Mouse (Mus musculus) liver, embryonic 14.5 days (tissue): ENCODE data around the gene Eif5a2. TPM values are rescaled to one million over a fixed set of nuclear protein-coding genes. Genes with fewer than 3 reads are reported as not detected.

Experiments used
- ATAC-seq: fragments of 200-750 bp; cut with Nextera tagmentation; 2 replicates; pipeline ENCODE4 v1.8.0; 2017; ENCODE audit warnings: moderate number of reproducible peaks, mild to moderate bottlenecking, moderate library complexity; ENCODE audit not compliant: insufficient read depth
- DNase-seq, 3 experiments: peaks; one replicate each; pipeline ENCODE4 v3.0.0-alpha.2; 2012 to 2013; ENCODE audit warnings: low read depth in 3 of 3, low spot score in 3 of 3
- H3K27ac ChIP-seq: fragments of 300-500 bp; sonication (generic); 2 replicates; pipeline ENCODE4 v1.5.1; 2014; ENCODE audit warnings: moderate library complexity, mild to moderate bottlenecking, control low read depth, inconsistent platforms
- H3K27me3 ChIP-seq: fragments of 300-500 bp; sonication (generic); 2 replicates; pipeline ENCODE4 v1.6.1; 2014; ENCODE audit warnings: mild to moderate bottlenecking, low read length, moderate library complexity; ENCODE audit not compliant: control insufficient read depth, insufficient read depth
- H3K36me3 ChIP-seq: fragments of 300-500 bp; sonication (generic); replicated peaks from 2 replicates; pipeline ENCODE4 v1.6.1; 2014; ENCODE audit warnings: low read depth; ENCODE audit not compliant: control insufficient read depth, insufficient read depth
- H3K4me1 ChIP-seq, 2 experiments: fragments of 200-500 bp in 1 of 2; fragments of 300-500 bp in 1 of 2; sonication (generic) in 1 of 2; replicated peaks; 2 replicates each; pipeline ENCODE4 v1.6.1; 2012 to 2014; ENCODE audit warnings: antibody characterized with exemption in 1 of 2, inconsistent platforms in 1 of 2, low read length in 1 of 2; ENCODE audit not compliant: control insufficient read depth in 2 of 2, insufficient read depth in 2 of 2
- H3K4me2 ChIP-seq: fragments of 300-500 bp; sonication (generic); 2 replicates; pipeline ENCODE4 v1.6.1; 2014; ENCODE audit warnings: low read depth, mild to moderate bottlenecking, control low read depth, moderate library complexity
- H3K4me3 ChIP-seq, 2 experiments: fragments of 200-500 bp in 1 of 2; fragments of 300-500 bp in 1 of 2; sonication (generic) in 1 of 2; 2 replicates each; pipeline ENCODE4 v1.5.1; 2012 to 2014; ENCODE audit warnings: low read depth in 2 of 2, low read length in 2 of 2, mild to moderate bottlenecking in 2 of 2, control low read depth in 1 of 2, inconsistent platforms in 1 of 2, moderate library complexity in 1 of 2; ENCODE audit not compliant: insufficient read depth in 1 of 2
- H3K9ac ChIP-seq: fragments of 300-500 bp; sonication (generic); replicated peaks from 2 replicates; pipeline ENCODE4 v1.6.1; 2014; ENCODE audit warnings: mild to moderate bottlenecking, control low read depth, moderate library complexity
- H3K9me3 ChIP-seq: fragments of 300-500 bp; sonication (generic); 2 replicates; pipeline ENCODE4 v1.6.1; 2016; ENCODE audit warnings: low read length, mixed read lengths; ENCODE audit not compliant: control insufficient read depth
- CTCF ChIP-seq: IDR thresholded peaks from 2 replicates; pipeline ENCODE4 v1.5.1; 2016; ENCODE audit warnings: antibody characterized with exemption, low read depth, control low read depth
- EP300 ChIP-seq: IDR thresholded peaks from 2 replicates; pipeline ENCODE4 v1.6.1; 2016; ENCODE audit warnings: antibody characterized with exemption, low read depth
- WGBS: fragments of 180-500 bp; shearing (Covaris S2); extraction: QIAGEN DNeasy Blood & Tissue Kit; methylation state at CpG from one replicate; pipeline ENCODE4 v1.1.7; 2014; ENCODE audit not compliant: insufficient replicate concordance; 5-methylcytosine and 5-hydroxymethylcytosine counted together
- polyA plus RNA-seq, 2 experiments: library from polyadenylated mRNA; depleted of rRNA in 1 of 2; stranded (reverse) in 1 of 2; unstranded in 1 of 2; fragments of >200 nt; fragmentation: Nextera tagmentation in 1 of 2; extraction: Ambion mirVana in 1 of 2; gene quantifications; 2 replicates each; pipeline versions ENCODE4 v1.2.1 to v1.2.3; 2012 to 2014

The Eif5a2 gene
- polyA plus RNA-seq, 2 experiments = 4.1 to 7.9 TPM

DNA sequence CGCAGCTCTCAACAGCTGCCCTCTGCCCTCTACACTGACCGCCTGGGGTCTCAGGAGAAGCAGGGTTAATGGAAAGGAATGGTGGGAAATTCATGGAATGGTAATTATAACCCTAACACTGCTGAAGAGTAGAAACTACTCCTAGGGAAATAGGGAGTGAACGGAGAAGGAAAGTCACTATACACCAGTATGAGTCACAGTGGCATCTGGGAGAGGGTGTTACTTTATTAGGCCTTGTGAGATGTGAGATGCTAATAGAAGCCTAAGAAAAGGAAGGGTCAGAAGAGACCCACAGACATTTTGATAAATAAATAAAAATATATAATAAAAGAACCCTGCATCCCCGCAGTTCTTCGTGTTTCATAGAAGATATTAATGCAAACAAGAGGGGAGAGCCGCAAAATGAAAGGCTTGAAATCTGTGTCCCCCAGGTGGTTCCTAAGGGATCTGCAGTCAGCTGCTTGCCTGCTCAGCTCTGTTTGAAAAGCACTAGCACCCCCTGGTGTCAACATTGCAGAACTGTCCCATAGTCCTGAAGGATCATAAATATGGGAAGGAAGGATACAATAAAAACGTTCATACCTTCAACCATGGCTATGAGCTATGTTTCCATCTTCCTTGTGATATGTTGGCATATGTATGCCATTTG lies 35.1 kb upstream of the Eif5a2 start:
- Histone ChIP-seq H3K9ac (no peak overlapping the region), H3K4me3 (no peak overlapping the region), H3K27ac (no peak overlapping the region), H3K36me3 (no peaks in the 10 kb centered on the region), H3K27me3 (no peaks in the 10 kb centered on the region), H3K9me3 (no peaks in the 10 kb centered on the region), H3K4me1 (no peaks in the 10 kb centered on the region), H3K4me2 (no peak overlapping the region)
- WGBS = 26% methylated on average over 7 of the region's 7 CpGs
- ATAC-seq = peak; percentile 56; the same call in 1 of the 2 replicates
- peak; percentile 62 to 68 (median 63) for DNase-seq
- TF ChIP-seq EP300 = no peak
- peak; percentile 96 for TF ChIP-seq CTCF

DNA sequence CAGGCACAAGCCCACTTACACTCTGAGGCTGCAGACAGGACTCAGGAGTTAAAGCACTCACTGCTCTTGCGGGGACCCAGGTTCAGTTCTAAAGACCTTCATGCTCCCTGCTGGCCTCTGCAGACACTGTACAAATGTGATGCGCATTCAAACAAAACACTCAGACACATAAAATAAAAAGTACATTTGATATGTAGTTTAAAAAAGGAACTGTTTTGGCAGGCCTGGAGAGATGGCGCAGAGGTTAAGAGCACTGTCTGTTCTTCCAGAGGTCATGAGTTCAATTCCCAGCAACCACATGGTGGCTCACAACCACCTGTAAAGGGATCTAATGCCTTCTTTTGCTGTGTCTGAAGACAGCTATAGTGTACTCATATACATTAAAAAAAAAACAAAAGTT lies 32.9 kb upstream of the Eif5a2 start:
- Histone ChIP-seq H3K4me3 (no peak overlapping the region), H3K36me3 (no peaks in the 10 kb centered on the region), H3K9ac (no peak overlapping the region), H3K27me3 (no peaks in the 10 kb centered on the region), H3K9me3 (no peaks in the 10 kb centered on the region), H3K27ac (no peak overlapping the region), H3K4me2 (no peak overlapping the region), H3K4me1 (no peaks in the 10 kb centered on the region)
- DNase-seq (no peak), ATAC-seq (no peak)
- TF ChIP-seq CTCF (no peak), EP300 (no peak)
- 80% methylated on average over 3 of the region's 3 CpGs for whole genome bisulfite sequencing

DNA sequence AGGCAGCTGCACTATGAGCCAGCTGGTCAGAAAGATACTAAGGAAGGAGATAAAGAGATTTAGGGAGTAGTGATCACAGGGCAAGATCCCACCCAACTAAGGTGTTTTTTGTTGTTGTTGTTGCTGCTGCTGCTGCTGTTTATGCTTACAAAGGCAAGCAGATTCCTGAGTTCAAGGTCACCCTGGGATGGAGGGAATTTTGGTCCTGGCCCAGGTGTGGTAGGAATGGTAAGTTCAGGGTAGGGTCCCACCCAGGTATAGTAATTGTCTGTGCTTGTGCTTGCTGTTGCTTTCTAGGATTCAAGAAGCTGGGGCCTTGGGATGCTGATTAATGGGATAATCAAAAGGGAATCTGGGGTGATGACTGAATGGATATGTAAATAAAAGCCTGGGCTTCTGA lies 32.1 kb upstream of the Eif5a2 start:
- Histone ChIP-seq H3K27ac (no peak overlapping the region), H3K9me3 (no peaks in the 10 kb centered on the region), H3K27me3 (no peaks in the 10 kb centered on the region), H3K9ac (no peak overlapping the region), H3K4me3 (no peak overlapping the region), H3K4me1 (no peaks in the 10 kb centered on the region), H3K4me2 (no peak overlapping the region), H3K36me3 (no peaks in the 10 kb centered on the region)
- DNase-seq (no peak), ATAC-seq (no peak)
- TF ChIP-seq EP300 = no peak
- no peak for TF ChIP-seq CTCF

DNA sequence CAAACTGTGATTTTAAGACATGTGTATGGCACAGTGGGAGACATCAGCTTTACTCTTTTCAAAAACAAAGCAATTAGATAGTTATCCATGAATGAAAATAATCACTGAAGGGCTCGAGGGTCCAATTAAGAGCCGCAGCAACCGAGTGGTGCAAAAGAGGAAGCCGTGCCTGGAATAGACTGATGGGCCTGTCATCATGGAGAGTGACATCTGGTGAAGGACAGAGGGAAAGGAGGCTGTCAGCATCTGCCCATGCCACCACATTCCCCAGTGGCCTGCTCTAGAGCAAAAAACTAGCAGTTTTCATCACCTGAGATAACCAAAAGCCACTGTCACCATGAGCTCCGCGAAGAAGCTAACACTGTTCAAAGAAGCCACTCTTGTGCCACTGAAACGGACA lies 25.6 kb upstream of the Eif5a2 start:
- Histone ChIP-seq H3K9me3 (no peaks in the 10 kb centered on the region), H3K27me3 (no peaks in the 10 kb centered on the region), H3K9ac (no peak overlapping the region), H3K4me1 (no peaks in the 10 kb centered on the region), H3K4me3 (no peak overlapping the region), H3K27ac (no peak overlapping the region), H3K36me3 (no peaks in the 10 kb centered on the region), H3K4me2 (no peak overlapping the region)
- ATAC-seq (no peak), DNase-seq (no peak)
- TF ChIP-seq EP300 (no peak), CTCF (no peak)
- WGBS = 53% methylated on average over 7 of the region's 7 CpGs

DNA sequence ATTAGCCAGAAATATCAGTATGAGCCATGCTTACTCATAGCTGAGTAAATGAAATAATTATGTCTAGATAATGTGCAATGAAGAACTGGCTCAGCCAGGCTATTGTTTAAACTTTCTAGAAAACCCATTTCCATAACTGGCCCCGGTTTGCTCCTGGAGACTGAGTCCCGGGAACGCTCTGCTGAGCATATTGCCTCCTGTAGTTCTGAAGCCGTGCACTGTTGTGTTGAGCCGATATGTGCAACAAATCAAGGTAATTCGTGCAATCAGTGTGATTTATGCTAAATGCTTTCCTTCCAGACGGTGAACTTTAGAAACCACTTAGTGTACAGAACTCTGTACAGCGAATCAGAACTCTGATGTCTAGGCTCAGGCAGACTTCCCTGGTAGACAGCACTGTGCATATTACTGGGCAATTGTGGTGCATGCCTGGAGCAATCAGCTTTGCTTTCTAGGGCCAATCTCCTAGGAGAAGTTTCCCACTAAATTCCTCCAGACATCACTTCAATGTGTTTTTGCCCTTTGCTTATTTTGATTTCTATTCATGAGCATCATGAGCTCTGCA lies 19.8 kb upstream of the Eif5a2 start:
- ATAC-seq (no peak), DNase-seq (no peak)
- H3K27me3 ChIP-seq = no peaks in the 10 kb centered on the region
- TF ChIP-seq CTCF (no peak), EP300 (no peak)
- no peak overlapping the region for H3K4me2 ChIP-seq
- WGBS = 72% methylated on average over 8 of the region's 8 CpGs
- no peak overlapping the region for H3K4me3 ChIP-seq
- H3K9ac ChIP-seq = no peak overlapping the region
- H3K36me3 ChIP-seq = no peaks in the 10 kb centered on the region
- H3K4me1 ChIP-seq = no peaks in the 10 kb centered on the region
- no peaks in the 10 kb centered on the region for H3K9me3 ChIP-seq
- H3K27ac ChIP-seq = no peak overlapping the region
